Mouse (Mus musculus) stomach, embryonic 15.5 days (tissue): ENCODE results near the gene Slc4a10. TPM values are rescaled to one million over a fixed set of nuclear protein-coding genes. Genes with fewer than 3 reads are reported as not detected.
"Not testable (repeated sequence)": the region's sequence is repeated elsewhere in the genome, so short reads cannot be mapped to it uniquely, and the experiment has no call there.

Source experiments
- ATAC-seq: fragments of 200-750 bp; cut with Nextera tagmentation; 2 replicates; pipeline ENCODE4 v1.8.0; 2017; ENCODE audit warnings: low read depth, moderate number of reproducible peaks, moderate TSS enrichment; ENCODE audit not compliant: insufficient read depth, low FRiP score
- H3K27ac ChIP-seq: fragments of 300-500 bp; sonication (generic); 2 replicates; pipeline ENCODE4 v1.5.1; 2015; ENCODE audit warnings: mild to moderate bottlenecking, inconsistent platforms
- H3K27me3 ChIP-seq: fragments of 300-500 bp; sonication (generic); replicated peaks from 2 replicates; pipeline ENCODE4 v1.6.1; 2015; ENCODE audit warnings: inconsistent platforms
- H3K36me3 ChIP-seq: fragments of 300-500 bp; sonication (generic); 2 replicates; pipeline ENCODE4 v1.6.1; 2015; ENCODE audit warnings: inconsistent platforms
- H3K4me1 ChIP-seq: fragments of 300-500 bp; sonication (generic); 2 replicates; pipeline ENCODE4 v1.6.1; 2015; ENCODE audit warnings: inconsistent platforms
- H3K4me2 ChIP-seq: fragments of 300-500 bp; sonication (generic); 2 replicates; pipeline ENCODE4 v1.6.1; 2015; ENCODE audit warnings: mild to moderate bottlenecking, inconsistent platforms
- H3K4me3 ChIP-seq: fragments of 300-500 bp; sonication (generic); replicated peaks from 2 replicates; pipeline ENCODE4 v1.5.1; 2015; ENCODE audit warnings: inconsistent platforms
- H3K9ac ChIP-seq: fragments of 300-500 bp; sonication (generic); 2 replicates; pipeline ENCODE4 v1.6.1; 2015; ENCODE audit warnings: inconsistent platforms
- H3K9me3 ChIP-seq: fragments of 300-500 bp; sonication (generic); 2 replicates; pipeline ENCODE4 v1.6.1; 2016; ENCODE audit warnings: inconsistent platforms
- whole genome bisulfite sequencing: fragments of 180-500 bp; shearing (Covaris S2); methylation state at CpG from one replicate; pipeline ENCODE4 v1.1.7; 2015; 5-methylcytosine and 5-hydroxymethylcytosine counted together
- polyA plus RNA-seq: library from polyadenylated mRNA; unstranded; fragments of >200 nt; fragmentation: Nextera tagmentation; extraction: Ambion mirVana; gene quantifications from 2 replicates; pipeline ENCODE4 v1.2.1, GENCODE M21; 2015

Gene Slc4a10
- 0.19 and 0.39 TPM in 2 replicates for polyA plus RNA-seq

DNA sequence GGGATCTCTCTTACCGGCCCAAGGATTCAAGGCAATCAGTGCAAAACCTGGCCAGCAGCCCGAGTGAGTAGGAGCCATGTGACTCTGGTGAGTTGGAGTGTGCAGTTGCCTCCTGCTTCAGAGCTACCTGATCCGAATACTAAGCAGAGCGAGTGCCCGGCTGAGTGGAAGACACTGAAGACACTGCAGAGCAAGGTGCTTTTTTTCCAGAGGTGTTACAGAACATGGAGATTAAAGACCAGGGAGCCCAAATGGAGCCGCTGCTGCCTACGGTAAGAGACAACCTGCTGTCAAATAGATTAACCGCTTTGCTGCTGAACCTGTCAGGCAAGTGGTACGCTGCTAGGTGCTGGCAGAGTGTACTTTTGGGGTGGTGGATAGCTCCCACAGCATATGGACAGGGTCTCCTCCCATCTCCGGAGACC lies at the start of gene Slc4a10:
TSS of gene Slc4a10 (plus strand) at position 42 of the 425 bp plus-strand sequence.
- peak within 1 kb of the TSS; percentile 44 for H3K4me3 ChIP-seq
- no peak within 1 kb of the TSS for H3K9ac ChIP-seq
- no peaks in the 10 kb centered on the region for H3K4me1 ChIP-seq
- no peaks in the 10 kb centered on the region for H3K27me3 ChIP-seq
- peak within 1 kb of the TSS; percentile 62 for H3K4me2 ChIP-seq
- H3K27ac ChIP-seq: no peak within 1 kb of the TSS
- no peaks in the 10 kb centered on the region for H3K9me3 ChIP-seq
- 18% methylated on average over 10 of the region's 10 CpGs for WGBS
- H3K36me3 ChIP-seq: no peaks in the 10 kb centered on the region
- ATAC-seq: no peak

DNA sequence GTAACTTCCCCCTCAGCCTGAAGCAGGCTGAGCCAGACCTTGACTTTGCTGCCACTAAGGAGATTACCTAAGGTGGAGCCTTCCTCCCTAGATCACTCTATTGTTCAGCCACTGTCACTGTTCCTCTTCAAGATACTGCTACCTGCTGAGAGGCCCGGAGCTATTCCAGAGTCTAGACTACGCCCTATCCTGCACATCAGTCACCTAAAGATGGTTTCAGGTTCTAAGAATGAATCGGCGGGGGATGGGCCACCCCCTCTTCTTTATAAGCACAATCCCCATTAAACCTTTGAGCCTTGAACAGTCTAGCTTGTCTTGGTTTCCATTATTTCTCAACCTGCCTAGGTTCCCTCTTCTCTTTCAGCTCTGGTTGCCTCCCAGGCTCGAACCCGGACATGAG lies 45.0 kb upstream of the Slc4a10 start:
- not testable (repeated sequence) for ATAC-seq, H3K4me1 ChIP-seq, H3K4me2 ChIP-seq, H3K4me3 ChIP-seq, H3K27me3 ChIP-seq, H3K27ac ChIP-seq, H3K36me3 ChIP-seq, H3K9ac ChIP-seq, H3K9me3 ChIP-seq
- 90% methylated on average over 6 of the region's 6 CpGs for WGBS

DNA sequence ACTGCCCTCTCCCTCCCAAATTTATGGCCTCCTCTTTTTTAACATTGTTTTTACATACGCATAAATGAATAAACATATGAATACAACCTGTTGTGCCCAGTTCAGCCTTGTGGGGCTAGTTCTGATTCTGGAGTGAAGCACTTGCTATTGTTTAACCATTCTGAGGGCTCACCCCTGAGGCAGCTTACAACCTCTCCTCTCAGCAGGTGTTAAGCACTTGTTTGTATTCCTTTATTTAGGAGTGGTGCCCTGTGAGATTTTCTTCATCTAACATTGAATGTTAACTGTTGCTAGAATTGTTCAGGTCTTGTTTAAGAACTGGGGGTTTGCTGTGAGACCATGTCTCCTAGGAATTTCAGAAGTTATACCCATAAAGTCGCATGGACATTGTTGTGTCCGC lies 28.1 kb upstream of the Slc4a10 start:
- no peak overlapping the region for H3K4me2 ChIP-seq
- H3K4me1 ChIP-seq: no peaks in the 10 kb centered on the region
- H3K9me3 ChIP-seq: no peaks in the 10 kb centered on the region
- no peak overlapping the region for H3K9ac ChIP-seq
- no peaks in the 10 kb centered on the region for H3K27me3 ChIP-seq
- H3K27ac ChIP-seq: no peak overlapping the region
- no peak for ATAC-seq
- 67% methylated on average over 3 of the region's 3 CpGs for WGBS
- H3K36me3 ChIP-seq: no peaks in the 10 kb centered on the region
- H3K4me3 ChIP-seq: no peak overlapping the region

DNA sequence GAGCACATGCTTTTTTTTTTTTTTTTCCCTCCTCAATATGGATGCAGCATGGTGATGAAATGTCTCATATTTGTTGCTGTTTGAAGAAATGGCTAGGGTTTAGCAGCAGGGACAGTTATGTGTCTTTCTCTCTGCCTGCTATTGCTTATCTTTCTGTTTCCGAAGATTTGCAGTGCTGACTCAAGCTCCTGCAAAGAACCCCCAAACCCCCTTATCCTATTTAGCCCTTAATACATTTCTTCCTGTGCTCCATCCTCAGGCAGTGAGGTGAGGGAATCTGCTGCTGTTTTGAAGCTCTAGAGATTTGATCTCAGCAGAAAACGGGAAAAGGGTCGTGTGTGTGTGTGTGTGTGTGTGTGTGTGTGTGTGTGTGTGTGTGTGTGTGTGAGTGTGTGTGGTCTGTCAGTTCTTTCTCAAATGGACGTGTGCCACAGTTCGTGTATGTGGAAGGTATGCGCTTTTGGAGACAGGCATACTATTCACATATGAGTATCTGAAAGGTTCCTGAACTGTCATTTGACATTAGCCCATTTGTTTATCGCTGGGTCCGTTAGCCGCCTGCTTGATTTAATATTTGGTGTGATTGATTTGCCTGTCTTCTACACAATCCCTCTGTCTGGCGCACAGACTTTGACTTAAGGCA lies 720 bp downstream of the Slc4a10 start:
- no peaks in the 10 kb centered on the region for H3K4me1 ChIP-seq
- peak overlapping the region; percentile 44 for H3K4me3 ChIP-seq
- no peak overlapping the region for H3K9ac ChIP-seq
- peak overlapping the region; percentile 62 for H3K4me2 ChIP-seq
- 9% methylated on average over 10 of the region's 10 CpGs for WGBS
- no peaks in the 10 kb centered on the region for H3K27me3 ChIP-seq
- no peaks in the 10 kb centered on the region for H3K36me3 ChIP-seq
- no peaks in the 10 kb centered on the region for H3K9me3 ChIP-seq
- no peak overlapping the region for H3K27ac ChIP-seq
- ATAC-seq: no peak

GRCm38 (mm10) chr2:62047504-62048005 lies 1.3 kb downstream of the Slc4a10 start:
- no peak overlapping the region for H3K27ac ChIP-seq
- H3K4me2 ChIP-seq: peak overlapping the region; percentile 62
- no peak for ATAC-seq
- H3K4me3 ChIP-seq: peak overlapping the region; percentile 44
- no peaks in the 10 kb centered on the region for H3K36me3 ChIP-seq
- no peak overlapping the region for H3K9ac ChIP-seq
- H3K4me1 ChIP-seq: no peaks in the 10 kb centered on the region
- WGBS: 1% methylated on average over 14 of the region's 14 CpGs
- no peaks in the 10 kb centered on the region for H3K27me3 ChIP-seq
- no peaks in the 10 kb centered on the region for H3K9me3 ChIP-seq

GRCm38 (mm10) chr2:62048116-62048515 lies 1.9 kb downstream of the Slc4a10 start:
- H3K9me3 ChIP-seq: no peaks in the 10 kb centered on the region
- H3K9ac ChIP-seq: no peak overlapping the region
- H3K27me3 ChIP-seq: no peaks in the 10 kb centered on the region
- no peak for ATAC-seq
- H3K4me2 ChIP-seq: peak overlapping the region; percentile 62; the same call in 1 of the 2 replicates
- H3K27ac ChIP-seq: no peak overlapping the region
- no peaks in the 10 kb centered on the region for H3K36me3 ChIP-seq
- 14% methylated on average over 3 of the region's 3 CpGs for WGBS
- H3K4me3 ChIP-seq: no peak overlapping the region
- no peaks in the 10 kb centered on the region for H3K4me1 ChIP-seq

GRCm38 (mm10) chr2:62076512-62076911 lies 30.2 kb downstream of the Slc4a10 start:
- Histone ChIP-seq H3K27ac (no peak overlapping the region), H3K27me3 (no peaks in the 10 kb centered on the region), H3K36me3 (no peaks in the 10 kb centered on the region), H3K4me2 (no peak overlapping the region), H3K9me3 (no peaks in the 10 kb centered on the region), H3K9ac (no peak overlapping the region), H3K4me1 (no peaks in the 10 kb centered on the region), H3K4me3 (no peak overlapping the region)
- no peak for ATAC-seq

DNA sequence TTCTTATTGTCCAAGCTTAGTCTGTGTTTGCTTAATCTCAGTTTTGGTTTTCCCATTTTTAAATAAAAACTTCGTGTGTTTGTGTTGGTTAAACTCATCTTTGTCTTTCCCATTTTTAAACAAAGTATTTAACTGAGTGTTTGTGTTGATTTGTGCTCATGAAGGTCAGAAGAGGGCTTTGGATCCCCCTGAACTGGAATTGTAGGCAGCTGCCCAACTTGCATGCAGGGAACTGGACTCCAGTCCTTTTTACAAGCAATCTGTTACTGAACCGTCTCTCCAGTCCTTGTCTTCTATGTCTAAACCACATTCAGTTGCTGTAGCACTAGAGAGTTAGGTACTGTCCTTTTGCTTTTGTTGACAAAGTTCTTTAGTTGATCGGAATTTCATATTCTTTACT lies 41.3 kb downstream of the Slc4a10 start:
- no peak for ATAC-seq
- H3K27ac ChIP-seq: no peak overlapping the region
- H3K9me3 ChIP-seq: no peaks in the 10 kb centered on the region
- no peaks in the 10 kb centered on the region for H3K4me1 ChIP-seq
- WGBS: 63% methylated on average over 3 of the region's 3 CpGs
- no peak overlapping the region for H3K4me3 ChIP-seq
- H3K4me2 ChIP-seq: no peak overlapping the region
- no peaks in the 10 kb centered on the region for H3K36me3 ChIP-seq
- no peak overlapping the region for H3K9ac ChIP-seq
- H3K27me3 ChIP-seq: no peaks in the 10 kb centered on the region

- Histone ChIP-seq H3K4me1 (no peaks in the 10 kb centered on the region), H3K4me3 (no peak overlapping the region), H3K9ac (no peak overlapping the region), H3K27me3 (no peaks in the 10 kb centered on the region), H3K4me2 (no peak overlapping the region), H3K27ac (no peak overlapping the region), H3K9me3 (no peaks in the 10 kb centered on the region), H3K36me3 (no peaks in the 10 kb centered on the region)
- ATAC-seq: no peak
- 76% methylated on average over 8 of the region's 8 CpGs for WGBS
These were observed 42.5 kb downstream of the Slc4a10 start for GRCm38 (mm10) chr2:62088715-62089114.

GRCm38 (mm10) chr2:62089208-62089607 lies 42.9 kb downstream of the Slc4a10 start:
- H3K4me1 ChIP-seq: no peaks in the 10 kb centered on the region
- no peak overlapping the region for H3K27ac ChIP-seq
- 82% methylated on average over 9 of the region's 9 CpGs for WGBS
- no peaks in the 10 kb centered on the region for H3K9me3 ChIP-seq
- no peaks in the 10 kb centered on the region for H3K36me3 ChIP-seq
- no peak overlapping the region for H3K9ac ChIP-seq
- ATAC-seq: no peak
- no peaks in the 10 kb centered on the region for H3K27me3 ChIP-seq
- no peak overlapping the region for H3K4me2 ChIP-seq
- H3K4me3 ChIP-seq: no peak overlapping the region

DNA sequence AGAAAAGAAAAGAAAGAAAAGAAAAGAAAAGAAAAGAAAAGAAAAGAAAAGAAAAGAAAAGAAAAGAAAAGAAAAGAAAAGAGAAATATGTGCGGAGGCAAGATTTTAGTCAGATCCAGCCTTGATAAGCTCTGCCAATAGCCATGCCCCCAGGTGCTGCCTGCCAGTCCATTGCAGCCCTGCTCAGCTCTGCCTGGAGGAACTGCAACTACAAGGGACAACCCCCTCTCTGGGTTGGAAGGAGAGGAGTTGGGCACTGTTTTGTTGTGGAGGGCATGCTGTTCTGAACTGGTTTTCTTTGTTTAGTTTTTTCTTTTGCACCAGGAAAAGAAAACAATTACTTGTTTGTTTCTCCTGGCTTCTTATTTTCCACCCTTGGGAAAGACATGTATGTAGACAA lies 54.3 kb downstream of the Slc4a10 start:
- Histone ChIP-seq H3K4me1 (no peaks in the 10 kb centered on the region), H3K36me3 (no peaks in the 10 kb centered on the region), H3K4me3 (no peak overlapping the region), H3K27me3 (no peaks in the 10 kb centered on the region), H3K9me3 (no peaks in the 10 kb centered on the region), H3K9ac (no peak overlapping the region), H3K4me2 (no peak overlapping the region), H3K27ac (no peak overlapping the region)
- no peak for ATAC-seq
- 95% methylated on average over 1 of the region's 1 CpGs for WGBS

DNA sequence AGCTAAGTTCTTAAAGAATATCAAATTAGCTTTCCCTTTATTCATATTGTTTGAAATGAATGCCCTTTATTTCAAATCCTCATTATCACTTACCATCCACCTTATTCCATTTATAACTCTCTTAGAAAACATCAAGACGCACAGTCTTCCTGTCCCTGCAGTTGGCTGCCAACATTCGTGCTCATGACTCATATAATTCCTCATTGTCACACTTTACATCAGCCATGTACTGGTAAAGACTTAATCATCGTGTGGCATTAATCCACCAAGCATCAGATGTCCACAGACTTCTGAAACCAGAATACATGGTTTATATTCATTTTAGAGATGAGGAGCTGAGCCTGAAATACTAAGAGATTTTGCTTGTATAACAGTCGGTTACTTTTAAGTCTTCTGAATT lies 69.1 kb downstream of the Slc4a10 start:
- no peak overlapping the region for H3K27ac ChIP-seq
- no peak overlapping the region for H3K4me2 ChIP-seq
- no peaks in the 10 kb centered on the region for H3K9me3 ChIP-seq
- no peak overlapping the region for H3K4me3 ChIP-seq
- H3K27me3 ChIP-seq: no peaks in the 10 kb centered on the region
- WGBS: 82% methylated on average over 4 of the region's 4 CpGs
- no peaks in the 10 kb centered on the region for H3K36me3 ChIP-seq
- H3K4me1 ChIP-seq: no peaks in the 10 kb centered on the region
- no peak for ATAC-seq
- no peak overlapping the region for H3K9ac ChIP-seq

DNA sequence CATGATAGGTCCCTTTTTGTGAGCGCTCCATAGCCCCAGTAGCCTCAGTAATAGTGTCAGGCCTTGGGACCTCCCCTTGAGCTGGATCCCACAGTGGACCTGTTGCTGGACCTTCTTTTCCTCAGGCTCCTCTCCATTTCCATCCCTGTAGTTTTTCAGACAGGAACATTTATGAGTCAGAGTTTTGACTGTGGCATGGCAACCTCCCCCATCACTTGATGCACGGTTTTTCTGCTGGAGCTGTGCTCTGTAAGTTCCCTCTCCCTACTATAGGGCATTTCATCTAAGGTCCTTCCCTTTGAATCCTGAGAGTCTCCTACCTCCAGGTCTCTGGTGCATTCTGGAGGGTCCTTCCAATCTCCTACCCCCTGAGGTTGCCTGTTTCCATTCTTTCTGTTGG lies 83.7 kb downstream of the Slc4a10 start:
- Histone ChIP-seq H3K27me3 (no peaks in the 10 kb centered on the region), H3K36me3 (no peaks in the 10 kb centered on the region), H3K4me2 (no peak overlapping the region), H3K9ac (no peak overlapping the region), H3K9me3 (no peaks in the 10 kb centered on the region), H3K4me1 (no peaks in the 10 kb centered on the region), H3K27ac (no peak overlapping the region), H3K4me3 (no peak overlapping the region)
- ATAC-seq: no peak
- 86% methylated on average over 2 of the region's 2 CpGs for WGBS
